ENCODE assay signal across 8 mouse cellular contexts in genomic region chr11:35769746-35770437, GRCm38 (mm10). TPM values are rescaled to one million over a fixed set of nuclear protein-coding genes. Genes with fewer than 3 reads are reported as not detected.
DNase-seq lines count a peak whose midpoint lies in the region; ATAC-seq and TF ChIP-seq lines count a peak whose summit lies in the region.

No protein-coding gene starts in this region.

- H3K36me3 ChIP-seq in hindbrain, embryonic 10.5 days = peaks cover 18% of the 10 kb centered on the region
- no peaks in the 10 kb centered on the region for H3K36me3 ChIP-seq in stomach, postnatal 0 days (ENCODE audit: control insufficient read depth, insufficient read depth, low read length)

- no peak for TF ChIP-seq EP300 in stomach, postnatal 0 days (optimal IDR thresholded peaks at IDR 0.05)

- peak overlapping the region; percentile 99 for H3K27ac ChIP-seq in hindbrain, embryonic 10.5 days
- H3K27ac ChIP-seq in stomach, postnatal 0 days (replicated peaks) = peak overlapping the region; percentile 93

- DNase-seq in retina, postnatal 7 days (ENCODE audit: low read depth, low spot score) = peak; percentile 44
- DNase-seq in retina, embryonic 14.5 days (ENCODE audit: low spot score) = no peak
- peak; percentile 72 to 79 for DNase-seq in cerebellum, adult 18-20 months
- DNase-seq in frontal cortex, adult 2 months (ENCODE audit: extremely low spot score in 1 of 2, low spot score in 1 of 2) = peak; percentile 28 to 63
- DNase-seq in hindbrain, embryonic 10.5 days (ENCODE audit: low spot score) = peak; percentile 74
- DNase-seq in left cerebral cortex, adult 9 months (ENCODE audit: low spot score in 2 of 2) = peak; percentile 33 to 60
- DNase-seq in stomach, postnatal 0 days (ENCODE audit: low spot score) = peak; percentile 86

- 0 out of 2 replicates have a peak, but pooled peaks cover 2% of the 10 kb centered on the region for H3K27me3 ChIP-seq in hindbrain, embryonic 10.5 days (ENCODE audit: insufficient read depth, poor library complexity, severe bottlenecking)
- no peaks in the 10 kb centered on the region for H3K27me3 ChIP-seq in stomach, postnatal 0 days (ENCODE audit: control insufficient read depth, insufficient read depth, low read length)

- peaks cover 15% of the 10 kb centered on the region for H3K4me1 ChIP-seq in hindbrain, embryonic 10.5 days (replicated peaks)
- H3K4me1 ChIP-seq in stomach, postnatal 0 days (replicated peaks; ENCODE audit: control insufficient read depth, insufficient read depth) = no peaks in the 10 kb centered on the region

- no peaks in the 10 kb centered on the region for H3K9me3 ChIP-seq in hindbrain, embryonic 10.5 days
- no peaks in the 10 kb centered on the region for H3K9me3 ChIP-seq in stomach, postnatal 0 days (ENCODE audit: control insufficient read depth, low read length)

- H3K9ac ChIP-seq in stomach, postnatal 0 days (ENCODE audit: low read length) = peak overlapping the region; percentile 92

- ATAC-seq in megakaryocyte-erythroid progenitor cell, adult 5-6 weeks (replicated peaks; ENCODE audit: low FRiP score, low TSS enrichment, poor library complexity, severe bottlenecking) = peak; percentile 69
- ATAC-seq in stomach, postnatal 0 days (ENCODE audit: low FRiP score, low TSS enrichment) = peak; percentile 94

- H3K4me2 ChIP-seq in stomach, postnatal 0 days (replicated peaks; ENCODE audit: low read depth) = peak overlapping the region; percentile 62

- WGBS in hindbrain, embryonic 10.5 days = under 1% methylated on average over 39 of the region's 41 CpGs
- 0% methylated on average over 39 of the region's 41 CpGs for WGBS in stomach, postnatal 0 days

- H3K4me3 ChIP-seq in hindbrain, embryonic 10.5 days = peak overlapping the region; percentile 97
- H3K4me3 ChIP-seq in stomach, postnatal 0 days (ENCODE audit: low read depth, low read length) = peak overlapping the region; percentile 89

- no peak for TF ChIP-seq CTCF in stomach, postnatal 0 days (IDR thresholded peaks at IDR 0.05; ENCODE audit: low read depth)

RNA-seq across cellular contexts. Expression of gene Pank3, which starts 0.6 kb away (rescaled TPM):
- 22.2 and 22.8 TPM in 2 replicates for polyA plus RNA-seq in frontal cortex, adult 2 months (2012; rRNA removed)
- polyA plus RNA-seq in hindbrain, embryonic 10.5 days (2016; fragmentation: Nextera tagmentation; extraction: Ambion mirVana) = 13.3 and 14.6 TPM in 2 replicates
- total RNA-seq in megakaryocyte-erythroid progenitor cell, adult 5-6 weeks (2014; fragmentation: Nextera tagmentation) = 14.3 and 15.7 TPM in 2 replicates
- 26.4 and 40.9 TPM in 2 replicates for total RNA-seq in megakaryocyte-erythroid progenitor cell, adult 5-6 weeks (2017)
- polyA plus RNA-seq in stomach, postnatal 0 days (2015; fragmentation: Nextera tagmentation; extraction: Ambion mirVana) = 8.7 and 10.4 TPM in 2 replicates

RNA-seq across cellular contexts. Expression of gene Fbll1, which starts 28.8 kb away (rescaled TPM):
- 64.2 and 74.0 TPM in 2 replicates for polyA plus RNA-seq in frontal cortex, adult 2 months (2012; rRNA removed)
- polyA plus RNA-seq in hindbrain, embryonic 10.5 days (2016; fragmentation: Nextera tagmentation; extraction: Ambion mirVana) = 1.1 and 3.3 TPM in 2 replicates
- total RNA-seq in megakaryocyte-erythroid progenitor cell, adult 5-6 weeks (2014; fragmentation: Nextera tagmentation) = not detected in 2 replicates
- not detected in 2 replicates for total RNA-seq in megakaryocyte-erythroid progenitor cell, adult 5-6 weeks (2017)
- polyA plus RNA-seq in stomach, postnatal 0 days (2015; fragmentation: Nextera tagmentation; extraction: Ambion mirVana) = 0.62 and 1.0 TPM in 2 replicates

Comparison
In these comparisons a context has a peak if more than half of its experiments do, and no peak if none do; other contexts are left out.
1. RNA of gene Fbll1, which starts 28.8 kb away (polyA plus RNA-seq): 64.2 to 74.0 TPM in frontal cortex, adult 2 months; 1.1 to 3.3 TPM in hindbrain, embryonic 10.5 days and 0.62 to 1.0 TPM in stomach, postnatal 0 days; every median in the first group is over 10 times any median in the second.